Mouse (Mus musculus) liver, embryonic 16.5 days (tissue): ENCODE measurements around the gene Fkbp6. TPM values are rescaled to one million over a fixed set of nuclear protein-coding genes. Genes with fewer than 3 reads are reported as not detected.
A peak's percentile ranks its signal among the peaks of the same experiment; 100 is the strongest.

Experiments
- ATAC-seq: fragments of 200-750 bp; cut with Nextera tagmentation; 2 replicates; pipeline ENCODE4 v1.8.0; 2017; ENCODE audit warnings: low read depth, mild to moderate bottlenecking, moderate number of reproducible peaks, moderate library complexity
- H3K27ac ChIP-seq: fragments of 300-500 bp; sonication (generic); 2 replicates; pipeline ENCODE4 v1.5.1; 2014; ENCODE audit warnings: mild to moderate bottlenecking, low read length
- H3K27me3 ChIP-seq: fragments of 300-500 bp; sonication (generic); 2 replicates; pipeline ENCODE4 v1.6.1; 2014; ENCODE audit warnings: low read depth, low read length, mixed read lengths; ENCODE audit not compliant: control insufficient read depth, insufficient read depth
- H3K36me3 ChIP-seq: fragments of 300-500 bp; sonication (generic); 2 replicates; pipeline ENCODE4 v1.6.1; 2014; ENCODE audit warnings: mild to moderate bottlenecking; ENCODE audit not compliant: control insufficient read depth, insufficient read depth
- H3K4me1 ChIP-seq: fragments of 300-500 bp; sonication (generic); 2 replicates; pipeline ENCODE4 v1.6.1; 2014; ENCODE audit warnings: low read depth, low read length, mixed read lengths; ENCODE audit not compliant: control insufficient read depth
- H3K4me2 ChIP-seq: fragments of 300-500 bp; sonication (generic); 2 replicates; pipeline ENCODE4 v1.6.1; 2014; ENCODE audit warnings: low read depth, low read length, mixed read lengths
- H3K4me3 ChIP-seq: fragments of 300-500 bp; sonication (generic); 2 replicates; pipeline ENCODE4 v1.5.1; 2014; ENCODE audit warnings: low read depth, mild to moderate bottlenecking, low read length
- H3K9ac ChIP-seq: fragments of 300-500 bp; sonication (generic); 2 replicates; pipeline ENCODE4 v1.6.1; 2014; ENCODE audit warnings: low read depth, low read length
- H3K9me3 ChIP-seq: fragments of 300-500 bp; sonication (generic); replicated peaks from 2 replicates; pipeline ENCODE4 v1.6.1; 2016; ENCODE audit warnings: low read length; ENCODE audit not compliant: control insufficient read depth
- WGBS: fragments of 180-500 bp; shearing (Covaris S2); extraction: QIAGEN DNeasy Blood & Tissue Kit; methylation state at CpG from one replicate; pipeline ENCODE4 v1.1.7; 2014; ENCODE audit not compliant: insufficient replicate concordance; 5-methylcytosine and 5-hydroxymethylcytosine counted together
- polyA plus RNA-seq: library from polyadenylated mRNA; unstranded; fragments of >200 nt; fragmentation: Nextera tagmentation; extraction: Ambion mirVana; gene quantifications from 2 replicates; pipeline ENCODE4 v1.2.1, GENCODE M21; 2015

Gene Fkbp6
- polyA plus RNA-seq, 1 experiment from 2014 or later, result not detected

- Histone ChIP-seq H3K27ac (no peak overlapping the region), H3K4me1 (no peaks in the 10 kb centered on the region), H3K27me3 (no peaks in the 10 kb centered on the region), H3K36me3 (no peaks in the 10 kb centered on the region), H3K4me3 (no peak overlapping the region), H3K9ac (no peak overlapping the region), H3K9me3 (no peaks in the 10 kb centered on the region), H3K4me2 (no peak overlapping the region)
- ATAC-seq, result no peak
- WGBS, result 68% methylated on average over 12 of the region's 12 CpGs
Observed at GRCm38 (mm10) chr5:135257559-135257958, 92.3 kb downstream of the Fkbp6 start.

- Histone ChIP-seq H3K36me3 (no peaks in the 10 kb centered on the region), H3K4me3 (no peak overlapping the region), H3K27ac (no peak overlapping the region), H3K9ac (no peak overlapping the region), H3K4me2 (no peak overlapping the region), H3K9me3 (no peaks in the 10 kb centered on the region), H3K27me3 (peaks cover under 1% of the 10 kb centered on the region), H3K4me1 (no peaks in the 10 kb centered on the region; the same call in 1 of the 2 replicates)
- 67% methylated on average over 3 of the region's 3 CpGs for WGBS
- no peak for ATAC-seq
Observed at GRCm38 (mm10) chr5:135256166-135256565, 93.7 kb downstream of the Fkbp6 start.

- H3K36me3 ChIP-seq, result no peaks in the 10 kb centered on the region
- 29% methylated on average over 12 of the region's 12 CpGs for WGBS
- H3K27ac ChIP-seq, result no peak overlapping the region
- no peak for ATAC-seq
- H3K27me3 ChIP-seq, result peaks cover 24% of the 10 kb centered on the region
- no peaks in the 10 kb centered on the region for H3K9me3 ChIP-seq
- no peak overlapping the region for H3K9ac ChIP-seq
- H3K4me3 ChIP-seq, result no peak overlapping the region
- H3K4me1 ChIP-seq, result peaks cover 11% of the 10 kb centered on the region
- no peak overlapping the region for H3K4me2 ChIP-seq
Observed at GRCm38 (mm10) chr5:135253741-135254401, 96.0 kb downstream of the Fkbp6 start.

GRCm38 (mm10) chr5:135251079-135251454, 98.8 kb downstream of the Fkbp6 start, which contains the start of gene Fzd9:
Gene Fzd9, minus strand, starts transcription at chr5:135251230.
- H3K4me3 ChIP-seq, result peak within 1 kb of the TSS; percentile 58
- H3K9me3 ChIP-seq, result no peaks in the 10 kb centered on the region
- under 1% methylated on average over 51 of the region's 51 CpGs for WGBS
- peak within 1 kb of the TSS; percentile 85 for H3K4me2 ChIP-seq
- peaks cover 11% of the 10 kb centered on the region for H3K4me1 ChIP-seq
- H3K36me3 ChIP-seq, result peaks cover 6% of the 10 kb centered on the region
- H3K9ac ChIP-seq, result peak within 1 kb of the TSS; percentile 31; the same call in 1 of the 2 replicates
- H3K27ac ChIP-seq, result no peak within 1 kb of the TSS
- H3K27me3 ChIP-seq, result peaks cover 24% of the 10 kb centered on the region
- ATAC-seq, result peak; percentile 88

GRCm38 (mm10) chr5:135250186-135251078, 99.4 kb downstream of the Fkbp6 start:
- Histone ChIP-seq H3K27me3 (peaks cover 24% of the 10 kb centered on the region), H3K4me2 (peak overlapping the region; percentile 85), H3K4me1 (peaks cover 11% of the 10 kb centered on the region), H3K9ac (peak overlapping the region; percentile 31; the same call in 1 of the 2 replicates), H3K9me3 (no peaks in the 10 kb centered on the region), H3K4me3 (peak overlapping the region; percentile 58), H3K27ac (no peak overlapping the region), H3K36me3 (peaks cover 12% of the 10 kb centered on the region)
- WGBS, result 1% methylated on average over 83 of the region's 92 CpGs
- ATAC-seq, result peak; percentile 58

- Histone ChIP-seq H3K36me3 (peaks cover 26% of the 10 kb centered on the region), H3K27me3 (peaks cover 24% of the 10 kb centered on the region), H3K9ac (no peak overlapping the region), H3K27ac (no peak overlapping the region), H3K9me3 (no peaks in the 10 kb centered on the region), H3K4me3 (no peak overlapping the region), H3K4me2 (no peak overlapping the region), H3K4me1 (peaks cover 11% of the 10 kb centered on the region)
- WGBS, result 79% methylated on average over 16 of the region's 16 CpGs
- no peak for ATAC-seq
Observed at GRCm38 (mm10) chr5:135248956-135249676, 100.7 kb downstream of the Fkbp6 start.

DNA sequence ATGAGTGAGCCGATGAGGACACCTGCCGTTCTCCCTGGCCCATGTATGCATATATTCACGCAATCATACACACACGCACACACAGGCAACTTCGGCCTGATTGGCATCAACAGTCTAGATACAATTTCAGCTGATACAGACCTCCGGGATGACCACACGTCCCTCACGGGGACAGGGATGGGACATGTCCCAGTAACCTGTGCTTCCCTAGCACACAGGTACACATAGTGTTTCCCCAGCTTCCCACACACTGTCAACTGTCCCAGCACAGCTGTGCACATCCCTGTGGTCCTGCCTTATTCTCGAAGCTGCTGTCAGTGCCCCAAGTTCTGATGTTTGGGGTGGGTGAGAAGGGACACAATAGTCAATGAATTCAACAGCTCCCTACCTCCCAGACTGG, 102.5 kb downstream of the Fkbp6 start:
- Histone ChIP-seq H3K36me3 (peaks cover 42% of the 10 kb centered on the region), H3K27me3 (peaks cover 24% of the 10 kb centered on the region), H3K4me1 (peaks cover 11% of the 10 kb centered on the region), H3K27ac (no peak overlapping the region), H3K4me2 (no peak overlapping the region), H3K4me3 (no peak overlapping the region), H3K9me3 (no peaks in the 10 kb centered on the region), H3K9ac (no peak overlapping the region)
- WGBS, result 60% methylated on average over 9 of the region's 9 CpGs
- ATAC-seq, result no peak

GRCm38 (mm10) chr5:135246531-135246930, 103.3 kb downstream of the Fkbp6 start:
- ATAC-seq, result no peak
- H3K27me3 ChIP-seq, result peaks cover 24% of the 10 kb centered on the region
- no peak overlapping the region for H3K4me2 ChIP-seq
- H3K9me3 ChIP-seq, result no peaks in the 10 kb centered on the region
- WGBS, result 58% methylated on average over 4 of the region's 4 CpGs
- H3K36me3 ChIP-seq, result peaks cover 50% of the 10 kb centered on the region
- H3K27ac ChIP-seq, result no peak overlapping the region
- H3K4me1 ChIP-seq, result peaks cover 11% of the 10 kb centered on the region
- H3K4me3 ChIP-seq, result no peak overlapping the region
- H3K9ac ChIP-seq, result no peak overlapping the region
